26 mouse cellular contexts compared by ENCODE assay signal in genomic region chr12:76604546-76604945, GRCm38 (mm10).
"Had no signal": no experiment of that assay in that cellular context is flagged by ENCODE, and none has a peak within 500 bp of the region (broad histone marks: within the 10 kb centered on the region; RNA-seq: fewer than 3 reads in every experiment).

No protein-coding gene starts in this region.

- H3K9me3 ChIP-seq: heart, embryonic 10.5 days; heart, embryonic 13.5 days; heart, embryonic 15.5 days; hindbrain, embryonic 13.5 days; hindbrain, embryonic 15.5 days; kidney, embryonic 15.5 days; limb, embryonic 12.5 days; limb, embryonic 15.5 days; liver, embryonic 12.5 days had no signal

- H3K4me2 ChIP-seq: heart, embryonic 13.5 days; heart, embryonic 15.5 days; hindbrain, embryonic 13.5 days; hindbrain, embryonic 15.5 days; kidney, embryonic 15.5 days; limb, embryonic 12.5 days; limb, embryonic 15.5 days; liver, embryonic 12.5 days had no signal

- H3K4me3 ChIP-seq: gastrocnemius, adult 2 months; heart, embryonic 10.5 days; heart, embryonic 13.5 days; heart, embryonic 15.5 days; hindbrain, embryonic 13.5 days; hindbrain, embryonic 15.5 days; kidney, embryonic 15.5 days; limb, embryonic 12.5 days; limb, embryonic 15.5 days; liver, embryonic 12.5 days had no signal

- DNase-seq: gastrocnemius, adult 2 months; gastrocnemius, postnatal 10 days; gastrocnemius, postnatal 25 days; heart, adult 18-20 months; heart, postnatal 14 days; heart, postnatal 36 days; kidney, adult 11 months; kidney, adult 2 months; kidney, adult 9 months; kidney, postnatal 14 days; kidney, postnatal 36 days; layer of hippocampus, adult 9-11 months; layer of hippocampus, postnatal 36 days; left cerebral cortex, postnatal 4 days had no signal

- H3K4me1 ChIP-seq: heart, embryonic 15.5 days; kidney, embryonic 15.5 days; limb, embryonic 12.5 days; liver, embryonic 12.5 days had no signal

- ATAC-seq: hindbrain, postnatal 0 days; intestine, embryonic 16.5 days; liver, embryonic 12.5 days had no signal

- H3K36me3 ChIP-seq: hindbrain, embryonic 13.5 days; kidney, embryonic 15.5 days; limb, embryonic 12.5 days; limb, embryonic 15.5 days had no signal

- H3K9ac ChIP-seq: heart, embryonic 13.5 days; heart, embryonic 15.5 days; hindbrain, embryonic 13.5 days; hindbrain, embryonic 15.5 days; kidney, embryonic 15.5 days; limb, embryonic 12.5 days; limb, embryonic 15.5 days; liver, embryonic 12.5 days had no signal

- H3K27ac ChIP-seq: gastrocnemius, adult 2 months; heart, embryonic 10.5 days; heart, embryonic 13.5 days; heart, embryonic 15.5 days; hindbrain, embryonic 13.5 days; hindbrain, embryonic 15.5 days; hindbrain, postnatal 0 days; kidney, embryonic 15.5 days; kidney, postnatal 0 days; limb, embryonic 12.5 days; limb, embryonic 15.5 days; liver, embryonic 12.5 days had no signal

- H3K27me3 ChIP-seq: heart, embryonic 15.5 days; hindbrain, embryonic 13.5 days; hindbrain, embryonic 15.5 days; limb, embryonic 15.5 days; liver, embryonic 12.5 days had no signal
